Comparison of ENCODE assay signal across 8 mouse cellular contexts in genomic region chr7:16309318-16310019, GRCm38 (mm10). TPM values are rescaled to one million over a fixed set of nuclear protein-coding genes. Genes with fewer than 3 reads are reported as not detected.
A peak's percentile ranks its signal among the peaks of the same experiment; 100 is the strongest.
DNase-seq lines count a peak whose midpoint lies in the region; ATAC-seq lines count a peak whose summit lies in the region.

No protein-coding gene starts in this region.

- peak; percentile 79 to 91 for DNase-seq in cerebellum, postnatal 36 days
- DNase-seq in gastrocnemius, adult 18-20 months (ENCODE audit: low spot score) = peak; percentile 87
- peak; percentile 81 to 85 for DNase-seq in left cerebral cortex, postnatal 14 days (ENCODE audit: low spot score in 2 of 2)
- DNase-seq in right cerebral cortex, postnatal 14 days = peak; percentile 83
- peak; percentile 87 to 89 for DNase-seq in urinary bladder, postnatal 36 days (ENCODE audit: low spot score in 2 of 2)

- no peaks in the 10 kb centered on the region for H3K27me3 ChIP-seq in hindbrain, embryonic 15.5 days

- ATAC-seq in activated CD4-positive, CD25-positive, alpha-beta regulatory T cell, adult 4 months = peak; percentile 37
- ATAC-seq in hindbrain, embryonic 15.5 days (ENCODE audit: low FRiP score, low read depth) = peak; percentile 12
- ATAC-seq in megakaryocyte progenitor cell, adult 5-6 weeks (replicated peaks; ENCODE audit: poor library complexity) = peak; percentile 18

- H3K4me1 ChIP-seq in hindbrain, embryonic 15.5 days (replicated peaks) = peaks cover 55% of the 10 kb centered on the region

- no peaks in the 10 kb centered on the region for H3K9me3 ChIP-seq in hindbrain, embryonic 15.5 days

- H3K4me3 ChIP-seq in hindbrain, embryonic 15.5 days = peak overlapping the region; percentile 60

- WGBS in hindbrain, embryonic 15.5 days = under 1% methylated on average over 60 of the region's 61 CpGs

- peak overlapping the region; percentile 71 for H3K27ac ChIP-seq in hindbrain, embryonic 15.5 days (replicated peaks)

- peak overlapping the region; percentile 55 for H3K9ac ChIP-seq in hindbrain, embryonic 15.5 days

- intact Hi-C loops in left cerebral cortex, postnatal 14 days (cut with DNase I) = no loop called here

- peak overlapping the region; percentile 99 for H3K4me2 ChIP-seq in hindbrain, embryonic 15.5 days

- no peaks in the 10 kb centered on the region for H3K36me3 ChIP-seq in hindbrain, embryonic 15.5 days

RNA-seq across cellular contexts. Expression of gene Bbc3, which starts 1.3 kb away (rescaled TPM):
- polyA plus RNA-seq in activated CD4-positive, CD25-positive, alpha-beta regulatory T cell, adult 4 months (2017; shearing (Covaris generic)) = 1 to 10 TPM in 1 of 2 experiments, under 1 TPM in 1; 0.43 to 1.5 TPM
- 1 to 10 TPM; 1.2 to 2.3 TPM for total RNA-seq in gastrocnemius, adult 18-20 months (2021)
- 28.9 and 31.7 TPM in 2 replicates for polyA plus RNA-seq in hindbrain, embryonic 15.5 days (2015; fragmentation: Nextera tagmentation; extraction: Ambion mirVana)
- total RNA-seq in left cerebral cortex, postnatal 14 days (2021) = 10 to 100 TPM; 22.3 to 23.0 TPM
- 0.25 and 1.8 TPM in 2 replicates for total RNA-seq in megakaryocyte progenitor cell, adult 5-6 weeks (2015)
- total RNA-seq in megakaryocyte progenitor cell, adult 5-6 weeks (2017) = 0.84 and 1.2 TPM in 2 replicates

RNA-seq across cellular contexts. Expression of gene Ccdc9, which starts 22.9 kb away (rescaled TPM):
- 10 to 100 TPM; 11.1 to 11.2 TPM for polyA plus RNA-seq in activated CD4-positive, CD25-positive, alpha-beta regulatory T cell, adult 4 months (2017; shearing (Covaris generic))
- 10 to 100 TPM; 35.7 to 38.9 TPM for total RNA-seq in gastrocnemius, adult 18-20 months (2021)
- 29.3 and 29.6 TPM in 2 replicates for polyA plus RNA-seq in hindbrain, embryonic 15.5 days (2015; fragmentation: Nextera tagmentation; extraction: Ambion mirVana)
- total RNA-seq in left cerebral cortex, postnatal 14 days (2021) = 10 to 100 TPM; 85.2 to 87.3 TPM
- 17.3 and 19.8 TPM in 2 replicates for total RNA-seq in megakaryocyte progenitor cell, adult 5-6 weeks (2015)
- total RNA-seq in megakaryocyte progenitor cell, adult 5-6 weeks (2017) = 87.9 and 99.6 TPM in 2 replicates

RNA-seq across cellular contexts. Expression of gene Inafm1, which starts 36.1 kb away (rescaled TPM):
- polyA plus RNA-seq in activated CD4-positive, CD25-positive, alpha-beta regulatory T cell, adult 4 months (2017; shearing (Covaris generic)) = 1 to 10 TPM; 1.8 to 2.8 TPM
- 10 to 100 TPM; 14.2 to 14.3 TPM for total RNA-seq in gastrocnemius, adult 18-20 months (2021)
- 52.2 and 58.4 TPM in 2 replicates for polyA plus RNA-seq in hindbrain, embryonic 15.5 days (2015; fragmentation: Nextera tagmentation; extraction: Ambion mirVana)
- 10 to 100 TPM; 30.3 to 30.8 TPM for total RNA-seq in left cerebral cortex, postnatal 14 days (2021)
- total RNA-seq in megakaryocyte progenitor cell, adult 5-6 weeks (2015) = 5.0 and 11.3 TPM in 2 replicates
- 5.2 and 6.8 TPM in 2 replicates for total RNA-seq in megakaryocyte progenitor cell, adult 5-6 weeks (2017)

RNA-seq across cellular contexts. Expression of gene C5ar1, which starts 50.1 kb away (rescaled TPM):
- polyA plus RNA-seq in activated CD4-positive, CD25-positive, alpha-beta regulatory T cell, adult 4 months (2017; shearing (Covaris generic)) = not detected
- total RNA-seq in gastrocnemius, adult 18-20 months (2021) = 1 to 10 TPM; 1.5 to 2.3 TPM
- 2.2 and 2.7 TPM in 2 replicates for polyA plus RNA-seq in hindbrain, embryonic 15.5 days (2015; fragmentation: Nextera tagmentation; extraction: Ambion mirVana)
- 1 to 10 TPM in 1 of 2 experiments, under 1 TPM in 1; 0.70 to 1.7 TPM for total RNA-seq in left cerebral cortex, postnatal 14 days (2021)
- 2.4 and 4.0 TPM in 2 replicates for total RNA-seq in megakaryocyte progenitor cell, adult 5-6 weeks (2015)
- 0.57 and 1.2 TPM in 2 replicates for total RNA-seq in megakaryocyte progenitor cell, adult 5-6 weeks (2017)

Comparison
In these comparisons a context has a peak if more than half of its experiments do, and no peak if none do; other contexts are left out.
1. Peak in every context shown above with its lines: DNase-seq, ATAC-seq, H3K4me3 ChIP-seq and H3K27ac ChIP-seq.
2. RNA of gene Bbc3, which starts 1.3 kb away (total RNA-seq): 22.3 to 23.0 TPM in left cerebral cortex, postnatal 14 days; 1.2 to 2.3 TPM in gastrocnemius, adult 18-20 months and 0.25 to 1.8 TPM in megakaryocyte progenitor cell, adult 5-6 weeks; every median in the first group is over 4 times any median in the second.